7 mouse cellular contexts compared by ENCODE assay signal in genomic region chr1:181255891-181256688, GRCm38 (mm10). TPM values are rescaled to one million over a fixed set of nuclear protein-coding genes. Genes with fewer than 3 reads are reported as not detected.
DNase-seq lines count a peak whose midpoint lies in the region; ATAC-seq lines count a peak whose summit lies in the region.

No protein-coding gene starts in this region.

- WGBS in hindbrain, embryonic 14.5 days: 3% methylated on average over 20 of the region's 20 CpGs
- WGBS in limb, embryonic 13.5 days: 5% methylated on average over 20 of the region's 20 CpGs
- 7% methylated on average over 18 of the region's 20 CpGs for WGBS in midbrain, embryonic 12.5 days

- H3K27ac ChIP-seq in hindbrain, embryonic 14.5 days: no peak overlapping the region
- peak overlapping the region; percentile 61 for H3K27ac ChIP-seq in limb, embryonic 13.5 days
- peak overlapping the region; percentile 27 for H3K27ac ChIP-seq in midbrain, embryonic 12.5 days (replicated peaks)

- ATAC-seq in activated CD4-positive, CD25-positive, alpha-beta regulatory T cell, adult 4 months: peak; percentile 17
- ATAC-seq in hindbrain, embryonic 14.5 days (ENCODE audit: low FRiP score): peak; percentile 69; the same call in 1 of the 2 replicates
- ATAC-seq in limb, embryonic 13.5 days (ENCODE audit: low FRiP score, low read depth): peak; percentile 71
- ATAC-seq in midbrain, embryonic 12.5 days (ENCODE audit: low FRiP score, low read depth): peak; percentile 76

- no peaks in the 10 kb centered on the region for H3K27me3 ChIP-seq in hindbrain, embryonic 14.5 days (ENCODE audit: control insufficient read depth, insufficient read depth, low read length)
- H3K27me3 ChIP-seq in limb, embryonic 13.5 days: peaks cover 9% of the 10 kb centered on the region; the same call in 1 of the 2 replicates
- peaks cover 11% of the 10 kb centered on the region for H3K27me3 ChIP-seq in midbrain, embryonic 12.5 days

- peaks cover 13% of the 10 kb centered on the region; the same call in 1 of the 2 replicates for H3K4me1 ChIP-seq in hindbrain, embryonic 14.5 days (replicated peaks; ENCODE audit: control insufficient read depth, insufficient read depth, low read length)
- peaks cover 61% of the 10 kb centered on the region for H3K4me1 ChIP-seq in limb, embryonic 13.5 days
- H3K4me1 ChIP-seq in midbrain, embryonic 12.5 days: peaks cover 36% of the 10 kb centered on the region

- peak overlapping the region; percentile 52 for H3K9ac ChIP-seq in hindbrain, embryonic 14.5 days
- peak overlapping the region; percentile 63 for H3K9ac ChIP-seq in limb, embryonic 13.5 days
- peak overlapping the region; percentile 51 for H3K9ac ChIP-seq in midbrain, embryonic 12.5 days (replicated peaks)

- no peaks in the 10 kb centered on the region for H3K36me3 ChIP-seq in hindbrain, embryonic 14.5 days (replicated peaks; ENCODE audit: control insufficient read depth, insufficient read depth)
- H3K36me3 ChIP-seq in limb, embryonic 13.5 days: no peaks in the 10 kb centered on the region
- H3K36me3 ChIP-seq in midbrain, embryonic 12.5 days: no peaks in the 10 kb centered on the region

- DNase-seq in cerebellum, postnatal 10 days: peak; percentile 83 to 86
- peak; percentile 36 to 40 for DNase-seq in frontal cortex, postnatal 10 days (ENCODE audit: low spot score in 2 of 2)
- DNase-seq in hindbrain, embryonic 14.5 days (ENCODE audit: low spot score): peak; percentile 53
- peak; percentile 51 to 56 for DNase-seq in spleen, postnatal 14 days (ENCODE audit: low spot score in 2 of 2)

- H3K9me3 ChIP-seq in hindbrain, embryonic 14.5 days (ENCODE audit: control insufficient read depth, low read length): no peaks in the 10 kb centered on the region
- H3K9me3 ChIP-seq in limb, embryonic 13.5 days: no peaks in the 10 kb centered on the region
- no peaks in the 10 kb centered on the region for H3K9me3 ChIP-seq in midbrain, embryonic 12.5 days

- H3K4me2 ChIP-seq in hindbrain, embryonic 14.5 days (replicated peaks): peak overlapping the region; percentile 71
- H3K4me2 ChIP-seq in limb, embryonic 13.5 days (replicated peaks): peak overlapping the region; percentile 79
- peak overlapping the region; percentile 72 for H3K4me2 ChIP-seq in midbrain, embryonic 12.5 days (replicated peaks)

- H3K4me3 ChIP-seq in hindbrain, embryonic 14.5 days (replicated peaks; ENCODE audit: low read length): peak overlapping the region; percentile 27
- peak overlapping the region; percentile 43 for H3K4me3 ChIP-seq in limb, embryonic 13.5 days
- H3K4me3 ChIP-seq in midbrain, embryonic 12.5 days: peak overlapping the region; percentile 41

RNA-seq across cellular contexts. Expression of gene Wdr26, which starts 44.3 kb away (rescaled TPM):
- polyA plus RNA-seq in activated CD4-positive, CD25-positive, alpha-beta regulatory T cell, adult 4 months (2017; shearing (Covaris generic)): 10 to 100 TPM; 34.8 to 59.7 TPM
- 45.7 and 49.8 TPM in 2 replicates for polyA plus RNA-seq in hindbrain, embryonic 14.5 days (2014; fragmentation: Nextera tagmentation; extraction: Ambion mirVana)
- polyA plus RNA-seq in limb, embryonic 13.5 days (2015; fragmentation: Nextera tagmentation; extraction: Ambion mirVana): 40.5 and 44.4 TPM in 2 replicates
- polyA plus RNA-seq in midbrain, embryonic 12.5 days (2016; fragmentation: Nextera tagmentation; extraction: Ambion mirVana): 41.6 and 53.4 TPM in 2 replicates

Comparison
In these comparisons a context has a peak if more than half of its experiments do, and no peak if none do; other contexts are left out.
1. ATAC-seq: peak in every context shown above with its lines; median percentile 76 in midbrain, embryonic 12.5 days; 71 in limb, embryonic 13.5 days; 69 in hindbrain, embryonic 14.5 days; 17 in activated CD4-positive, CD25-positive, alpha-beta regulatory T cell, adult 4 months.